Mouse (Mus musculus) natural killer cell, adult 2 months (primary cell): ENCODE measurements around the gene Chchd3.

ENCODE experiments used
- DNase-seq, 2 experiments: peaks; one replicate each; pipeline ENCODE4 v3.0.0; 2022; ENCODE audit warnings: low spot score in 2 of 2

The Chchd3 gene

DNA sequence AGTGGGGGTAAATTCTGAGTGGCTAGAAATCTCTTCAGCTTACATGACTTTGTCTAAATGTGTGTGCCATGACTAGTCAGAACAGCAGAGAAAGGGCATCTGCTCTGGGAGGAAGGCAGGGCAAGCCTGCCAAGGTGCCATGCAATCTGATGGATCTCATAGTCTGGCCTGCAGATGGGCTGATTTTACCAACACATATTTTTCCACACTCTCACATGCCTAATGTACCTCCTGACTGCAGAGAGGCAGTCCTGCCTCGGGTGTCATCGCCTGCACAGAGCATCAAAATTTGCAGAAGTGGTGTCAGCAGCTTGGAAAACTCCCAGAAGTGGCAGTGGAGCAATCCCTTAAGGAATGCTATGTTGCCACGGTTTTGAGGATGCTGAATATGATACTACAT, 55.5 kb downstream of the Chchd3 start:
- no peak for DNase-seq

GRCm38 (mm10) chr6:33002988-33003387, 57.1 kb downstream of the Chchd3 start:
- no peak for DNase-seq

DNA sequence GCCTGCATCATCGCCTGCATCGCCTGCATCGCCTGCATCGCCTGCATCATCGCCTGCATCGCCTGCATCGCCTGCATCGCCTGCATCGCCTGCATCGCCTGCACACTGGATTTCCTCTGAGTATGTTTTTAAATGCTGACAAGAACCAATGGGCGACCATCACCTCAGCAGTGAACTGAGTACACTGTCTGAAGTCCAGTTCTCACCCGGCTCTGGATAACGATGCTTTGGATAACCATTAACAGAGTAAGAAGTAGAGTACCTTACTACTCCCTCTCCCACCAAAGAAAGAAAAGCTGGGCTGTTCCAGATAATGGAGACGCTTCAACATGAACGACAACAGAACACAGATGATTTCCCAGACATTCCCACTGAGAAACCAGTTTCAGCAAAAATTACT, 58.8 kb downstream of the Chchd3 start:
- no peak for DNase-seq

GRCm38 (mm10) chr6:32996597-32996996, 63.5 kb downstream of the Chchd3 start:
- DNase-seq: no peak

- peak in 1 of 2 experiments; percentile 16 for DNase-seq
Measured at GRCm38 (mm10) chr6:32993847-32994246, 66.2 kb downstream of the Chchd3 start.

- DNase-seq: no peak
Measured at GRCm38 (mm10) chr6:32990061-32990633, 69.9 kb downstream of the Chchd3 start.

GRCm38 (mm10) chr6:32988561-32988960, 71.5 kb downstream of the Chchd3 start:
- DNase-seq: no peak

- DNase-seq: no peak
Measured at GRCm38 (mm10) chr6:32983876-32984275, 76.2 kb downstream of the Chchd3 start.

GRCm38 (mm10) chr6:32981253-32981652, 78.8 kb downstream of the Chchd3 start:
- no peak for DNase-seq

- DNase-seq: no peak
Measured at GRCm38 (mm10) chr6:32978811-32979210, 81.2 kb downstream of the Chchd3 start.

- no peak for DNase-seq
Measured at GRCm38 (mm10) chr6:32971926-32972325, 88.1 kb downstream of the Chchd3 start.

GRCm38 (mm10) chr6:32968971-32969370, 91.1 kb downstream of the Chchd3 start:
- DNase-seq: no peak

DNA sequence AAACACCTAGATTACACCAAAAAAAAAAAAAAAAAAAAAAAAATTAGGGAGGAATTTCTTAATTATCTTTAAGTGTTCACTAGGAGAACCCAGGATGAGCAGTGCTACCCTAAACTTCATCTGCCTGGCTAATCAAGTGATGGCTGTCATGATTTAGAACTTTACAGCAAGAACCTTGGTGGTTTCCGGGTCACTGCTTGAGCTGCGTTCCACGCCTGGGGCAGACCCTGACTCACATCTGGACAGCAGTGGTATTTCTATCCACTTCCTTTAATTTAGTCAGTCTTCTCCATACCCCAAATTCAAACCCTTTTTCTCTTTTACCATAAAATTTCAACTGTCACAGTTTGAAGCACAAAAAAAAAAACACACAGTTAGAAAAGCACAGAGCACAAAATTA, 98.0 kb downstream of the Chchd3 start:
- DNase-seq: no peak

DNA sequence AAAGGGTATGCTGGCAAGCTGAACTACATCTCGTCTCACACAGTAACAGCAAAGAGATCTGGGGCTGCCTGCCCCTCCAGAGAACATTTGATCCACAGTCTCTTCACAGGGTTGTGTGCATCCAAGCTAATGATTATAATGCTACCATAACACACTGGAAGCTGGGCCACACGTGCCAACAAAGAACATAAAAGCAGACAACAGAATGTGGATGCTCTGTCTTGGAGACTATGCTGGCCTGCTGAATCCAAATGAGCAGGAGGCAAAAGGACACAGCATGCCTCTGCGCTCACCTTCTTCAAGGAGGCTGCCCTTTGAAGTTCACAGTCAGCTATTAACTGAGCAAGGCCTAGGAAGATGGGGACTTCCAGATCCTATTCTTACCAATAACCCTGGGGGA, 98.6 kb downstream of the Chchd3 start:
- no peak for DNase-seq

GRCm38 (mm10) chr6:32959816-32960550, 100.1 kb downstream of the Chchd3 start:
- no peak for DNase-seq

DNA sequence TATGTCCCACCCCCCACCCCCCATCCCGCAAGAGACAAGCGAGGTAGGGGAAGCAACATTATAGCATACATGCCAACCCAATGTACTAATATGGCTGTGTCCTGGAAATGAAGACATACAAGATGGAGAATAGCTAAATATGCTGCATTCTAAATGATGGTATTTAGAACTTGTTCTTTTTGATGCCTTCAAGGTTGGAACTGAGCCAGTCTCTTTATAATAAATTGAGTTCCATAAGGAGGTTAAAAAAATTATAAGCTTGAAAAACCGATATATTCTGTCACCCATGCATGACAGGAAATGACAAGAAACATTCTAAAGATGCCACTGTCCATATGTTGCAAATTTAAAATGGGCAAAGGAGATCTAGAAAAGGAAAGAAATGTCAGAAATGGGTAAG, 104.6 kb downstream of the Chchd3 start:
- no peak for DNase-seq

DNA sequence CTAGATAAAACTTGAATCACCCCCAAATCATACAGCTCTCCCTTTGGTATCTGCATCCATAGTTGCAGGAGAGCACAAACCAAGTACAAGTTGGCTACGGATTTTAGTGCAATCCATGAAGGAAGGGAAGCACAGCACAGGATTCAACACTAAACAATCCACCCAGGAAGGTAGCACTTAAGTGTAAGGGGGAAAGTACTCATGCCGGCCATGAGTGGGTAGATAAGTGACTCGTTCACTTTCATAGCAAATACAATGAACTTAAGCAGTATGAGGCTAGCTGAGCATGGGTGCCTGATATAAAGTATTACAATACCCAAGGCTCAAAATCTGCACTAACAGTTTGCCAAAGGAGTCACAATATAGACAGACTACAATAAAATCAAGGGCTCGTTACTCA, 109.1 kb downstream of the Chchd3 start:
- DNase-seq: no peak

GRCm38 (mm10) chr6:32949702-32950101, 110.4 kb downstream of the Chchd3 start:
- DNase-seq: no peak

- no peak for DNase-seq
Measured at GRCm38 (mm10) chr6:32947225-32947624, 112.8 kb downstream of the Chchd3 start.

- no peak for DNase-seq
Measured at GRCm38 (mm10) chr6:32944956-32945355, 115.1 kb downstream of the Chchd3 start.

DNA sequence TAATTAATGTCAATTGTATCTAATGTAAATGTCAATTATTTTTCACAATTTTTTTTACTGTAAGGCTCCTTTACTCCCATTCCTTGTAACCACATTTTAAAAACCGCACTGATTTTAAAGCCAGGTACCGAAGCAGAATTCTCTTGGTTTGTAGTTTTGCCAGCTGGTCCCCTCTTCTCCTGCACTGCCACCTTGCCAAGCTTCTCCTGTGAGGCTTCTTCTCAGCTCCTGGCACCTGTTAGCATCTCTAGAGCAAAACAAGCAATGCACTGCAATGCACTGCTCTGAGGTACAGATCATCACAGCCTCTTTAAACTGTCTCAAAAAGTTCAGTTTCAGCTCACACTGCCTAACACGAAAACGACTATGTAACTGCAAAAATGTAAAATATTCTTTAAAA, 116.4 kb downstream of the Chchd3 start:
- no peak for DNase-seq

DNA sequence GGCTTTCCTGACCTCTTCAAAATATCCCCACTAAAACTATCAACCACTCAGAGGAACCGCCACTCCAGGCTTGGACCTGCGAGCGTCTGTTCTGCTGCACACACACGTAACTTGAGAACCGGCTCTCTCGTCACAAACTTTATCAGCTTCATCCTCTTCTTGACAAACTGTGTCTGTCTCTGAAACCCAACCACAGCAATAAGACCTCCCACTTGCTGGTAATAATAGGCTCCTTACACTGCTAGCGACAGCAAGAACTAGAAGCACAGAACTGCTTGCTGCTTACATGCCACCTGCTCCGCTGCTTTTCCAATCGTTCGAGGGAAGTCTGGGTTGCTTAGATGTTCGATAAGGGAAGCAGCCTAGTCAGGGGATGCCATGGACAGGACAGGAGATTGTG, 119.8 kb downstream of the Chchd3 start:
- no peak for DNase-seq

DNA sequence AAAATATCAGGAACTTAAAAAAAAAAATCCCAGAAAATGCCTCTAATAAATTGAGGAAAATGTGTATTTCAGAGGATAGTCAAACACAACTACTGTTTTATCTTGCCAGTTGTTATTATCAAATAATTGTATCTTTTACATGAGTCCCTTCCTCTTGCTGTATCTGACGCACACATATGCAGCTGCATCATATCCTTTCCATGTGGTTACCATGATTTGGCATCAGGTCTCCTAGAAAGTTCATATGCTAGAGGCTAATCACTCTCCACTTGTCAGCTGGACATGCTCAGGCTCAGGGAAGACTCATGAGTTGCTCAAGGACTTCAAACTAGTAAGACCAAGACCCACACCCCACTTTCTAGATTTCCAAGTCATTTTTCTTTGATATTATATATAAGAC, 122.4 kb downstream of the Chchd3 start:
- no peak for DNase-seq

DNA sequence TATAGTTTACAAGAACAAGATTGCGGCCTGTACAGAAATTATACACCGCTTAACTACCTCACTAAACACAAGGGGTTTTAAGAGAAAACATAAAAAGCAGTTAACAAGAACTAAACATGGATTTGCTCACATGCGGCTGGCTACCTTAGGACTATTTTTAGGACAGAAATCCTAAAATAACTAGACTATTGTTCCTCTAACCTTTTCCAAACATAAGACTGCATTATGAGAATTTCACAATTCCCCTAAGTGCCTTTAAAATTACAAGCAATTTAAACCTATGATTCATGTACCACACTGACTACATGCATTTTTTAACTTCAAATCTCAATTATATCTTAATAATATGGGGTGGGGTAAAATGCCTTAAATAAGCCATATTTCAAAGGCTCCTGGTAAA, 123.3 kb downstream of the Chchd3 start:
- no peak for DNase-seq
